Mouse (Mus musculus) brown adipose tissue, adult 24 weeks (tissue): ENCODE data around the gene Nup188. TPM values are rescaled to one million over a fixed set of nuclear protein-coding genes. Genes with fewer than 3 reads are reported as not detected.
A peak's percentile ranks its signal among the peaks of the same experiment; 100 is the strongest.

Source experiments
- H3K27ac ChIP-seq: fragments of 200-500 bp; replicated peaks from 2 replicates; pipeline ENCODE4 v1.5.1; 2012; ENCODE audit warnings: low read depth, mild to moderate bottlenecking, low read length
- H3K4me1 ChIP-seq: fragments of 200-500 bp; 2 replicates; pipeline ENCODE4 v1.6.1; 2012; ENCODE audit warnings: low read length, mixed read lengths; ENCODE audit not compliant: control insufficient read depth, insufficient read depth, insufficient read length
- H3K4me3 ChIP-seq: fragments of 200-500 bp; 2 replicates; pipeline ENCODE4 v1.5.1; 2012; ENCODE audit warnings: low read depth, mild to moderate bottlenecking, low read length, moderate library complexity; ENCODE audit not compliant: insufficient read depth
- polyA plus RNA-seq: library from polyadenylated mRNA; stranded (reverse); fragments of >200 nt; gene quantifications from 2 replicates; pipeline ENCODE4 v1.2.4, GENCODE M21; 2012; ENCODE audit not compliant: missing spikeins, insufficient read depth, insufficient read length

The Nup188 gene
- polyA plus RNA-seq, 1 experiment = 19.5 TPM

DNA sequence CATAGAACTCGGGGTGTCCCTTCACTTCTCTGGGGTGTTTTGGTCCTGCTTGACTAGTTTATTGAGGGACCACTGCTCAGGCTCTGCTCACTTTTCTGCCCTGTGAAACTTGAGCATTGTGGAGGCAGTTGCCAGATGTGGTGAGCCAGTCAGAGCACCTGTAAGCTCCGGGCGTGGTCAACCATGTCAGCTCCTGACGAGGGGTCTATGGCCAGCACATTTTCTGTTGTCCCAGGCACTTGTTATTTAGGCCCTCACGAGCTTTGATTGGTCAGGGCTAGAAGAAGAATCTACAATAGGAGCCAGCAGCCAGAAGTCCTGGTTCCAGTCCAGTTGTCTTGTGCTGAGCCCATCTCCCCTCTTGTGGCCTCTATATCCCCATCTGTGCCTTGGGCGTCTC lies 22.4 kb upstream of the Nup188 start:
- peak overlapping the region; percentile 89 for H3K27ac ChIP-seq

DNA sequence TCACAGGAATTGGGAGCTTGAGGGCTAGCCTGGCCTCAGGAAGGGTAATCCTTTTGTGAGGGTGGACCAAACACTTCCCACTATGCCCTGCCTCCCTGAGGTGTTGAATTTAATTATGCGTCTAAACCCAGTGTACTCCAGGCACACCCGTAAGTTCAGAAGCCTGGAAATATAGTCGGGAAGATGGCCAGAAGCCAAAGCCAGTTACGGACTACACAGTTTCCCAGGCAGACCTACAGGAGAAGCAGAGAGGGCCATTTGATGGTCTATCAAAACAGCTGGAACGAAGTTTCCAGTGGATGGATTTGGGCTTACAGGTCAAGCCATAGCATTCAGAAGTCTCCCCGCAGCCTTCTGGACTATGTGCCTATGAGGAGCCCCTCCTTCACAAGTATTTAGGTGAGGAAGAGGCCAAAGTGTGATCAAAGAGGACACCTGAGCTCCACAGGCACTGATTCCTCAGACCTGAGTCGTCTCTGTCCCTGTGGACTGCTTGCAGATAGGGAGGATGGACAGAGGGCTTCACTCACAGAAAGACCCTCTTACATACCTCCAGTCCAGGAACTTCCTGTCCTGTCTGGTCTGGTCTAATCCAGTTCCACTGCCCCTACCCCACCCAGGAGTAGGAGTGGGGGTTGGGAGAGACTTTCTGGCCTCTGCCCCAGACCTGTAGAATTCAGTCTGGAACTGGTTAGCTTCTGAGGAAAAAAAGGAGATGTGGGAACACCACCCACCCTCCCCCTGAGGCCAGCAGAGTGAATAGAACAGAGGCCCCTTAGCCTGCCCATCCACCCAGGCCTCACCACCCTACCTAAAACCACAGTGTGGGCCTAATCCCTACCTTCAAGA lies 21.3 kb upstream of the Nup188 start:
- H3K4me1 ChIP-seq = peaks cover 67% of the 10 kb centered on the region
- H3K4me3 ChIP-seq = no peak overlapping the region
- peak overlapping the region; percentile 89 for H3K27ac ChIP-seq

More for the DNA sequence above, 22.4 kb upstream of the Nup188 start:
- H3K4me1 ChIP-seq = peaks cover 68% of the 10 kb centered on the region
- no peak overlapping the region for H3K4me3 ChIP-seq

DNA sequence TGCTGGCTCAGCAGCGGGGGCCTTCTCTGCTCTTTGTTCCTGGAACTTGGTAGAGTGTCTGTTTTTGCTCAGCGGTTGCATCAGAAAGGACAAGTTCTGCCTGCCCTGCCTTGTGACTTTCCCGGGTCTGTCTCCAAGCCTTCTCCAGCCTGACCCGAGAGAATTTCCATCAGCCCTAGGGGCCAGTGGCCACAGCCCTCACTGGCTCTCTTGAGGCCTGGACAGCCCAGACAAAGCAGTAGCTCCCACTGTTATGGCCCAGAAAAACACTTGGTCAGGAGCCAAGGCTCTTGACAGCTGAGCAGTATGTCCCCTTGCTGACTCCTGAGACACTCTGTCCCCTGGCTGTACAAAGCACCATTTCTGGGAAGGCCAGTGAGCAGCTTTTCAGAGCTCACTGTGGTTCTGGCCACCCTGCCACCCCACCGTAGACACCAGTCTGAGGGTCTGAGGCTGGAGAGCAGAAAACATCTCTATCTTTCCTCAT lies 20.4 kb upstream of the Nup188 start, which contains the start of gene Phyhd1:
TSS of gene Phyhd1 (plus strand) at position 437 of the 487 bp plus-strand sequence.
- H3K27ac ChIP-seq = peak within 1 kb of the TSS; percentile 89
- peaks cover 64% of the 10 kb centered on the region for H3K4me1 ChIP-seq
- H3K4me3 ChIP-seq = peak within 1 kb of the TSS; percentile 0; the same call in 1 of the 2 replicates

DNA sequence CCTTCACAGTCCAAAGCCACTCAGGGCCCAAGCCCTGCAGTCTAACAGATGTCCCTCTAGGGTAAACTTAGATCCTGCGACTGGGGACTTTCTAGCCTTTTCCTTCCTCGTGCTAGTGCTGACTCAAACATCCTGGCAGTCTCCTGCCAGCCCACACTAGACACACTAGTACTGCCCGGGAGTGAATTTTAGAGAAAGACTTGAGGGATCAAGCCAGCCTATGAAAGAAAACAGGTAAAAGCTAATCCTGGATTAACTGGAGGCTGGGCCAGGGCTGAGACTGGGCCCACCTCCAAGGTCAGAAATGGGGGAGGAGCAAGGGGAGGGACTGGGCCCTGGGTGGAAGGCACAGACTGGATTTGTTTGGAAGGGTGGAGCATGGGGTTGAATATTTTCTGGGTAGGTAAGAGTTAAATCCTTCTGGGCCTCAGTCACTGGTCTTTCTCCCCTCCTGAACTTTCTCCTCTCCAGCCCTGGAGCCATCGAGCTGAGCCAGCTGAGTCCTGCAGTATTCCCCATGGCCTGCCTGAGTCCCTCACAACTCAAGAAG lies 19.7 kb upstream of the Nup188 start:
- Histone ChIP-seq H3K4me1 (peaks cover 64% of the 10 kb centered on the region), H3K4me3 (peak overlapping the region; percentile 0; the same call in 1 of the 2 replicates), H3K27ac (peak overlapping the region; percentile 89)

DNA sequence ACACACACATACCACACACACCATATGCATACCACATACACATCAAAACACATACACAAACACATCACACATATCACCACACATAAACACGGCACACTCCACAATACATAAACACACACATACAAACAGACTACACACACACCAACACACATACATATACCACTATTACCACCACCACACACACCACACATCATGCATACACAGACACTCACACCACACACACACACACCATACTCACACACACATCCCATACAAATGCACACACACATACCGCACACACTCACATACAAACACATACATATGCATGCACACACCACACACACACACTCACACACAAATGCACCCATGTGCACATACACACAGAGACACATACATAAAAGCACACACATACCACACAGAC lies 18.7 kb upstream of the Nup188 start:
- H3K4me3 ChIP-seq = no peak overlapping the region
- peaks cover 56% of the 10 kb centered on the region for H3K4me1 ChIP-seq
- H3K27ac ChIP-seq = peak overlapping the region; percentile 89

DNA sequence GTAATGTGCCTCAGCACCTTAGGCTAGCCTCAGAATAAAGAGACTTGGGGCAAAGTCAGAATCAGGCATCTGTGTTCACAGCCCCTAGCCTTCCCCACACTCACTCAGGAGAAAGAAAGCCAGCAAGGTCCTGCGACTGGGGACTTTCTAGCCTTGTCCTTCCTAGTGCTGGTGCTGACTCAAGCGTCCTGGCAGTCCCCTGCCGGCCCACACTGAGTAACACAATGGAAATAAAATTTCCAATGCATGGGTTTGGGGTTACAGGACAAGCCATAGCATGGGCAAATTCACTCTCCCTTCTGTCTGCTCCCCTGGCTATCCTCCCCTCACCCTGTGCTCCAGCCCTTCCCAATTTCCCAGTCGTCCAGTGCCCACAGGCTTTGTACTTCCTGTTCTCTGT lies 17.8 kb upstream of the Nup188 start:
- Histone ChIP-seq H3K4me3 (no peak overlapping the region), H3K27ac (peak overlapping the region; percentile 69), H3K4me1 (peaks cover 52% of the 10 kb centered on the region)

DNA sequence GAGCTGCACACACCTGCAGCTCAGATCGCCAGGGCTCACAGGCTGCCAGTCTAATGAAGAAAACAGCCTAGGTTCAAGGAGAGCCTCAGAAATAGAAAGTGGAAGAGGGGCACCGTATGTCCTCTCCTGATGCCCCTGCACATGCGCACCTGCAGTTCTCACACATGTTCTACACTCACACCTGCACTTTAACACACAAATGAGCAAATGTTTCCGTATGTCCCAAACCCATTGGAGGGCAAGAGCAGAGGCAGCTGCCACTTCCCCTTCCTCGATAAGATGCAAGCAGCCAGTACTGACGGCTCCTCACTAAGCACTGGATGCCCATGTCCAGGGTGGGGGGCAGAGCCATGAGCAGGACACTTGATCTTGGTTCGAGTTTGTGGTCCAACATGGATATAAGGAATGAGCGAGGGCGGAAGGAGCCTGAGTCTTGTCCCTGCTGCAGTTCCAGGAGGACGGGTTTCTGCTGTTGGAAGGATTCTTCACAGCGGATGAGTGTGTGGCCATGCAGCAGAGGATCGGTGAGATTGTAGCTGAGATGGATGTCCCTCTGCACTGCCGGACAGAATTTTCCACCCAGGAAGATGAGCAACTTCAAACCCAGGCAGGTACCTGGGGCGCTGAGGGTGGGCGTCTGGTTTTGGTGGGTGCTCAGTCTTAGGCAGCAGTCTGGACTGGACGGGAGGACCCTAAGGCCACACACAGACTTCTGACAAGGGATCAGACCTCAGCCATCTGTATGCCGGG lies 16.8 kb upstream of the Nup188 start:
- Histone ChIP-seq H3K4me1 (peaks cover 42% of the 10 kb centered on the region), H3K4me3 (no peak overlapping the region)

DNA sequence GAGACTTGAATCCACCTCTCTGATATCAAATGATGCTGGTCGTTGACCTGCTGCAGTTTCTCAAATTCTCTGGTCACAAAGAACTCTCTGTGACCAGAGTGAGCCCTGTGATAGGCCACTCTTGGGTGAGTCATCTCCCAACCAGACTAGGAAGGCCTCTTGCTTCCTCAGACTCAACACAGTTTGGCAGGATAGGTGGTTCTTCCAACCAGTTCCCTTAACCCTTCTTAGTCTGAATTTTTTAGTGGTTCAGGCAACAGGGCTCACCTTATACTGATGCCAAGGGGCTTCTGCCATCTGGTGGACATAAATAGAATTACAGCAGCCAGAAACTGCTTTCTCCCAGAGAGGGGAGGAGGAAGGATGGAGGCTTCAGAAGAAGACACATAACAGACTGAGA lies 16.1 kb upstream of the Nup188 start:
- H3K4me3 ChIP-seq = no peak overlapping the region
- H3K27ac ChIP-seq = peak overlapping the region; percentile 69
- H3K4me1 ChIP-seq = peaks cover 35% of the 10 kb centered on the region

More for the DNA sequence above, 16.8 kb upstream of the Nup188 start:
- peak overlapping the region; percentile 69 for H3K27ac ChIP-seq

DNA sequence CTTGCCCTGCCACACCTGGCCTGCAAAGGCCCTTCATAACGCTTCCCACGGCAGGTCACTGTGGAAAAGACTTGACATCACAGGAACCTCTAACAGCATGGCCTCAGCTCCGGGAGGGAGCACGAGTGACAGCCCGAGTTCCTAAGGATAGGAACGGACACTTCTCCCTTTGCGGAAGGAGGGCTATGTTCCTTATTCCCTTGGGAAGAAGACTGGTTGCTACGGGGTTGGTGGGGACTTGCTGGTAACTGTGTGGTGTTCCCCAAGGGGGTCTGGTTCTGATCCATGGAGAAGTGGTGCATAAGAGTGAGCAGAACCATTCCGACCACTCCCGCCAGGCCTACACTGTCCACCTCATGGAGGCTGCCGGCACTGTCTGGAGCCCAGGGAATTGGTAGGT lies 5.5 kb upstream of the Nup188 start, which contains the start of gene Gm28038:
TSS of gene Gm28038 (plus strand) at position 301 of the 400 bp plus-strand sequence.
- Histone ChIP-seq H3K4me3 (no peak within 1 kb of the TSS), H3K27ac (peak within 1 kb of the TSS; percentile 92), H3K4me1 (peaks cover 24% of the 10 kb centered on the region)

DNA sequence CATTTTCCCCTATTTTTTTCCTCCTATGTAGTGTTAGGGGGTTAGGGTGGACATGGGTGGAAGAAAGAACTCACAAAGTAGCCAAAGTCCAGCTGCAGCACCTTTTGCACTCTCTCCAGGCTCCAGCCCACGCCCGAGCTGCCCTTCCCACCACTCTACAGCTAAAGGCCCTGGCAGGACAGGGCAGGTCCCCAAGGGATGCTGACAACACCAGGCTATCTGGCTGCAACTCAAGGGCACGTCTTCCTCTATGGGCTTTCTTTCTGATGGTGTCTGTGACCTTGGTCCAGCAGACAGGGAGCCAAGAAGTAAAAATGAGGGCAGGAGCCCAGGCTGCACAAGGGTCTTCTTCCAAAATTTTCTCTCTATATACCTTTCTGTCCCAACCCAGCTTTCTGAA lies 4.5 kb upstream of the Nup188 start:
- Histone ChIP-seq H3K4me3 (no peak overlapping the region), H3K27ac (peak overlapping the region; percentile 92), H3K4me1 (peaks cover 24% of the 10 kb centered on the region)

DNA sequence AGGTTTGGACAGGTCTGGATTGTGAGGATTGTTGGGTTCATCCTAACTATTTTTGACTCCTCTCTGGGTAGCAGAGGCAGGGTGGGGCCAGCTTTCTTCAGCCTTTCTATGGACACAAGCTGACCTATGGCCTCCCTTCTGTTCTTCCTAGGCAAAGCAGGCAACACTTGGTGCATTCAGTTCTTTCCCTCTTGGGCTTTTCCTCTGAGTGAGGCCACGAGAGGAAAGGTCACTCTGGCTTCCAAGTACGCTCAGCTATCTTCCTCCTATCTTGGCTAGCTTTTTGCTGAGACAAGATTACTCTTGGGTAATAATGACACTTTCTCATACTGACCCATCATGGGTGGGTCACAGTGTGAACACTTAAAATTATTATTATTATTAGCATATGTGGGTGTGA lies 3.0 kb upstream of the Nup188 start:
- Histone ChIP-seq H3K27ac (peak overlapping the region; percentile 92), H3K4me3 (no peak overlapping the region), H3K4me1 (peaks cover 30% of the 10 kb centered on the region)

DNA sequence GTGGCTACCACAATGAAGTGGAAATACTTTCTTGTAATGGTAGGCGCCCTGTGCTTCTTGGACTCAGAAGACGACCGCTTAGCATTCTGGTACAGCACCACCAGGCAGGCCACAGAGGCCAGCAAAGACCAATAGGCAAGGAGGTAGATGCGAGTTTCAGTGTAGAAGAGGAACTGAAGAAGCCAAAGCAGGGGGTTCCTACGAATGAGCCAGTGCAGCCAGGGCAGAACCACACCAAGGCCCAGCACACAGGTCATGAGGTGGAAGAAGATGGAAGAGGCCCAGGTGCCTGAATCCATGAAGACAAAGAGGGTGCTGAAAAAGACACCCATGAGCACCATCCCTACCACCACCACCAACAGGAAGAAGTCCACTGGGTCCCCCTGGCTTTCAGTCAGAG lies 1.2 kb upstream of the Nup188 start:
- H3K4me3 ChIP-seq = peak overlapping the region; percentile 79
- peak overlapping the region; percentile 66 for H3K27ac ChIP-seq
- peaks cover 30% of the 10 kb centered on the region for H3K4me1 ChIP-seq

DNA sequence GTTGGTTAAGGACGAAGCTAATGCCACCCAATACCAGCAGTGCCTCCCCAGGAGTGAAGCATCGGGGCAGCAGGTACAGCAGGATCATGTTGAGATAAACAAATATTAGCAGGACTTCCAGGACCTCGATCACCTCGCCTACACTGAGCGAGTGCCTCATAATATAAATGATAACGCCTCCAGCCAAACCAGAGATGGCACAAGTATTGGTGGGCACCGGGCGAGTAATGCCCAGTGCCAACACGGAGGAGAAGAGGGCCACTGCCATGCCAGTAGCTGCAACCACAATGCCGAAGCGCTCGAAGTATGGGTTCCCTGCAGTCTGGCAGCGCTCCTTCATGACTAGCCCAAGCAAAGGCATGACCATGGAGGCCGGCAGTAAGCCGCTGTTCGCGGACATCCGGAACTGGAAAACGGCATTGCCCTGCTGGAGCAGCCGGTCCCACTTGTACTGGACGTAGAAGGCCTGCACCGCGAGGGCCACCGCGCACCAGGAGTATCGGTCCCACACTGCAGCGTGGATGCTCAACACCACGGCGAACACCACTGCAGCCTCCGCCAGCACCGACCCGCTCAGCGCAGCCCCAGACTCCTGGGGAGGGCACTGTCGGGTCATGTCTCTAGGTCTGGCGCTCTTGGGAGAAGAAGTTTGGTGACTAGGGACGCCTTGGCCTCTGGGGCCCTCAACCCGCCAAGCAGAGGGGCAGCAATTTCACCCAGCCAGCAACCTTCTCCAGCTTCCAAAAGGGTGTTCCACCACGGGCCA lies 598 bp upstream of the Nup188 start:
- Histone ChIP-seq H3K4me1 (peaks cover 30% of the 10 kb centered on the region), H3K4me3 (peak overlapping the region; percentile 79), H3K27ac (peak overlapping the region; percentile 66)

DNA sequence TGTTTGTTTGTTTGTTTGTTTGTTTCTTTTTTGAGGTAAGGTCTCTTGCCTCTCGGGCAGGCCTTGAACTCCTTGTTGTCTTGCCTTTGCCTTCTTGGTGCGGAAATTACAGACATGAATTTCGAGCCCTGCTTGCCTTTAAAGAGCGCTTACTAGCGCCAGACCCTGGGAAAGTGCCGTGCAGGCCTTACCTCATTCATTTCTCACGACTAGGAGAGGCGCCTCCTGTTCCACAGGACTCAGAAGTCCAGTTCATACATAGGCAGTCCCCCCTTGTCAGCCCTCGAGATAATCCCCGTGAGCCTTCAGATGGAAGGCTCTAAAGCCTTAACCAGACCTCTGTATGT lies 803 bp downstream of the Nup188 start:
- Histone ChIP-seq H3K4me1 (peaks cover 27% of the 10 kb centered on the region), H3K27ac (peak overlapping the region; percentile 13; the same call in 1 of the 2 replicates), H3K4me3 (peak overlapping the region; percentile 79)
